Mouse (Mus musculus) ES-E14 (cell line): ENCODE results near the gene Igfbp3. TPM values are rescaled to one million over a fixed set of nuclear protein-coding genes. Genes with fewer than 3 reads are reported as not detected.

ENCODE experiments used
- DNase-seq: peaks from one replicate; pipeline ENCODE4 v3.0.0-alpha.2; 2013; ENCODE audit warnings: low read depth, low spot score
- H3K27ac ChIP-seq: 2 replicates; pipeline ENCODE4 v1.5.1; 2012; ENCODE audit warnings: low read depth, mild to moderate bottlenecking, low read length, moderate library complexity, mixed read lengths; ENCODE audit not compliant: poor library complexity, insufficient read depth, severe bottlenecking
- H3K36me3 ChIP-seq: 2 replicates; pipeline ENCODE4 v1.6.1; 2012; ENCODE audit warnings: mild to moderate bottlenecking, low read length, moderate library complexity, mixed read lengths; ENCODE audit not compliant: control insufficient read depth, poor library complexity, insufficient read depth, severe bottlenecking
- H3K4me1 ChIP-seq, 2 experiments: fragments of 150-350 bp in 1 of 2; sonication (generic) in 1 of 2; 2 replicates each; pipeline ENCODE4 v1.6.1; 2012; ENCODE audit warnings: low read length in 2 of 2, mild to moderate bottlenecking in 1 of 2, mixed read lengths in 1 of 2; ENCODE audit not compliant: control insufficient read depth in 2 of 2, insufficient read depth in 2 of 2, poor library complexity in 1 of 2
- H3K4me3 ChIP-seq, 2 experiments: fragments of 150-350 bp in 1 of 2; sonication (generic) in 1 of 2; 2 replicates each; pipeline ENCODE4 v1.5.1; 2012; ENCODE audit warnings: low read length in 2 of 2, low read depth in 1 of 2, mild to moderate bottlenecking in 1 of 2, mixed read lengths in 1 of 2; ENCODE audit not compliant: insufficient read depth in 1 of 2, poor library complexity in 1 of 2, severe bottlenecking in 1 of 2
- H3K9ac ChIP-seq: 2 replicates; pipeline ENCODE4 v1.6.1; 2012; ENCODE audit warnings: low read depth, mild to moderate bottlenecking, low read length, mixed read lengths; ENCODE audit not compliant: poor library complexity, insufficient read depth, severe bottlenecking
- H3K9me3 ChIP-seq: fragments of 150-350 bp; sonication (generic); 2 replicates; pipeline ENCODE4 v1.6.1; 2012; ENCODE audit warnings: low read depth, mild to moderate bottlenecking, low read length; ENCODE audit not compliant: control insufficient read depth, insufficient read depth
- CHD2 ChIP-seq: IDR thresholded peaks from 2 replicates; pipeline ENCODE4 v1.6.1; 2014; ENCODE audit warnings: mild to moderate bottlenecking, low read depth, low read length, inconsistent platforms
- HCFC1 ChIP-seq: IDR thresholded peaks from 2 replicates; pipeline ENCODE4 v1.6.1; 2012; ENCODE audit warnings: low read length, inconsistent platforms, borderline replicate concordance; ENCODE audit not compliant: insufficient read depth
- MAFK ChIP-seq: IDR thresholded peaks from 2 replicates; pipeline ENCODE4 v1.6.1; 2014; ENCODE audit warnings: mild to moderate bottlenecking, low read depth, low read length, inconsistent platforms; ENCODE audit not compliant: insufficient read depth
- ZC3H11A ChIP-seq: IDR thresholded peaks from 2 replicates; pipeline ENCODE4 v1.6.1; 2012; ENCODE audit warnings: low read depth, mild to moderate bottlenecking, inconsistent platforms, low read length, borderline replicate concordance
- ZNF384 ChIP-seq: IDR thresholded peaks from 2 replicates; pipeline ENCODE4 v1.6.1; 2012; ENCODE audit warnings: low read depth, low read length, inconsistent platforms
- in situ Hi-C, 2 experiments: fragments of 600-800 bp; cut with MboI; formaldehyde crosslinking; loops; one replicate each; pipeline ENCODE4 v1.15.1; 2025; ENCODE audit warnings: low sequenced_read_pairs in 2 of 2, inconsistent platforms in 1 of 2; ENCODE audit not compliant: unreplicated experiment in 2 of 2
- total RNA-seq: library from RNA; depleted of rRNA; stranded (reverse); fragments of 300-350 nt; gene quantifications from 2 replicates; pipeline ENCODE4 v1.2.3, GENCODE M21; 2012

Gene Igfbp3
- total RNA-seq, 1 experiment, result 53.5 TPM

- no peak for DNase-seq
- no peak for TF ChIP-seq MAFK
- no peak for TF ChIP-seq ZNF384
- TF ChIP-seq ZC3H11A, result no peak
- TF ChIP-seq CHD2, result no peak
- TF ChIP-seq HCFC1, result no peak
- Histone ChIP-seq H3K36me3 (no peaks in the 10 kb centered on the region), H3K9ac (no peak overlapping the region), H3K4me3 (no peak overlapping the region), H3K4me1 (no peaks in the 10 kb centered on the region), H3K27ac (no peak overlapping the region), H3K9me3 (no peaks in the 10 kb centered on the region)
- in situ Hi-C loops, result no loop called here
Observed at GRCm38 (mm10) chr11:7195312-7195685, 18.4 kb downstream of the Igfbp3 start.

GRCm38 (mm10) chr11:7194432-7195311 is 19.1 kb downstream of the Igfbp3 start:
- in situ Hi-C loops, result no loop called here
- no peaks in the 10 kb centered on the region for H3K4me1 ChIP-seq
- DNase-seq, result no peak

GRCm38 (mm10) chr11:7193134-7193533 is 20.6 kb downstream of the Igfbp3 start:
- Histone ChIP-seq H3K27ac (no peak overlapping the region), H3K36me3 (no peaks in the 10 kb centered on the region), H3K9me3 (no peaks in the 10 kb centered on the region), H3K9ac (no peak overlapping the region), H3K4me1 (no peaks in the 10 kb centered on the region), H3K4me3 (no peak overlapping the region)
- in situ Hi-C loops, result no loop called here
- TF ChIP-seq MAFK (no peak), HCFC1 (no peak), ZNF384 (no peak), ZC3H11A (no peak), CHD2 (no peak)
- no peak for DNase-seq

More at GRCm38 (mm10) chr11:7194432-7195311, 19.1 kb downstream of the Igfbp3 start:
- H3K9ac ChIP-seq, result no peak overlapping the region
- H3K4me3 ChIP-seq, result no peak overlapping the region
- TF ChIP-seq ZC3H11A, result no peak
- TF ChIP-seq MAFK, result no peak
- no peak for TF ChIP-seq HCFC1
- no peak for TF ChIP-seq ZNF384
- TF ChIP-seq CHD2, result no peak
- no peaks in the 10 kb centered on the region for H3K9me3 ChIP-seq
- H3K36me3 ChIP-seq, result no peaks in the 10 kb centered on the region
- no peak overlapping the region for H3K27ac ChIP-seq

GRCm38 (mm10) chr11:7192710-7193109 is 21.0 kb downstream of the Igfbp3 start:
- no peak overlapping the region for H3K4me3 ChIP-seq
- in situ Hi-C loops, result no loop called here
- no peak overlapping the region for H3K9ac ChIP-seq
- H3K9me3 ChIP-seq, result no peaks in the 10 kb centered on the region
- no peak for DNase-seq
- H3K4me1 ChIP-seq, result no peaks in the 10 kb centered on the region
- no peaks in the 10 kb centered on the region for H3K36me3 ChIP-seq
- H3K27ac ChIP-seq, result no peak overlapping the region
- TF ChIP-seq CHD2 (no peak), MAFK (no peak), ZC3H11A (no peak), ZNF384 (no peak), HCFC1 (no peak)
